Mouse (Mus musculus): ENCODE data around the gene Hand1. TPM values are rescaled to one million over a fixed set of nuclear protein-coding genes. Genes with fewer than 3 reads are reported as not detected.
"Not testable (repeated sequence)": the region's sequence is repeated elsewhere in the genome, so short reads cannot be mapped to it uniquely, and the experiment has no call there.

Hand1 gene
- total and polyA plus RNA-seq, 3 experiments: not detected

GRCm38 (mm10) chr11:57823159-57823558, 9.5 kb downstream of the Hand1 start:
- peak; percentile 31 for TF ChIP-seq CTCF (IDR thresholded peaks at IDR 0.05)
- WGBS: 89% methylated on average over 2 of the region's 2 CpGs
- H3K9ac ChIP-seq (ENCODE audit: low read depth, low read length); H3K4me3 ChIP-seq; DNase-seq; H3K36me3 ChIP-seq (ENCODE audit: control insufficient read depth, insufficient read depth, low read length); H3K27me3 ChIP-seq (ENCODE audit: control insufficient read depth, insufficient read depth, low read length); H3K27ac ChIP-seq; intact Hi-C loops (cut with DNase I); H3K79me2 ChIP-seq (replicated peaks; ENCODE audit: control insufficient read depth, insufficient read depth, low read length); H3K4me1 ChIP-seq (ENCODE audit: control insufficient read depth, insufficient read depth, low read length): not testable (repeated sequence)

- Histone ChIP-seq H3K4me1 (ENCODE audit: control insufficient read depth, insufficient read depth, low read length) (no peaks in the 10 kb centered on the region), H3K79me2 (replicated peaks; ENCODE audit: control insufficient read depth, insufficient read depth, low read length) (no peaks in the 10 kb centered on the region), H3K9ac (ENCODE audit: low read depth, low read length) (no peak overlapping the region), H3K36me3 (ENCODE audit: control insufficient read depth, insufficient read depth, low read length) (no peaks in the 10 kb centered on the region), H3K4me3 (no peak overlapping the region), H3K27ac (no peak overlapping the region), H3K27me3 (ENCODE audit: control insufficient read depth, insufficient read depth, low read length) (no peaks in the 10 kb centered on the region)
- 21% methylated on average over 9 of the region's 9 CpGs for WGBS
- TF ChIP-seq POLR2A (IDR thresholded peaks at IDR 0.05; ENCODE audit: insufficient read depth, low read depth, low read length) (no peak), CTCF (IDR thresholded peaks at IDR 0.05) (peak; percentile 91)
- peak; percentile 70 to 84 for DNase-seq
- intact Hi-C loops (cut with DNase I): loop anchor here (1.0 kb wide), 1 partner anchor 114 kb away; no protein-coding TSS in a partner anchor
Measured at GRCm38 (mm10) chr11:57819999-57820581, 12.5 kb downstream of the Hand1 start.

DNA sequence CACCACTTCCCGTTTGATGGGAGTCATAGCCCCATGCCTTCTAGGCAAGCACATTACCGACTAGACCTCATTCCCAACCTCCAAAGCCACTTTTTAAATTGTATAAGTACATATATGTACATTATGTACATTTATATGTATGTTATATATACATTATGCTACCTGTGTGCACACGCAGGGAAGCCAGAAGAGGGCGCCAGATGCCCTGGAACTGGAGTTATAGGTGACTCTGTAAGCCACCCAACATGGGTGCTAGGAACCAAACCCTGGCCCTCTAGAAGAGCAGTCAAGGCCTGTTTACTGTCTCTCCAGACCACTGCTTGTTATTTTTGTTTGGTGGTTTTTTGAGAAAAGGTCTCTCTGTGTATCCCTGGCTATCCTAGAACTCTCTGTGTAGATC, 14.4 kb downstream of the Hand1 start:
- Histone ChIP-seq H3K36me3 (ENCODE audit: control insufficient read depth, insufficient read depth, low read length) (no peaks in the 10 kb centered on the region), H3K4me1 (ENCODE audit: control insufficient read depth, insufficient read depth, low read length) (no peaks in the 10 kb centered on the region), H3K27ac (no peak overlapping the region), H3K9ac (ENCODE audit: low read depth, low read length) (no peak overlapping the region), H3K27me3 (ENCODE audit: control insufficient read depth, insufficient read depth, low read length) (no peaks in the 10 kb centered on the region), H3K79me2 (replicated peaks; ENCODE audit: control insufficient read depth, insufficient read depth, low read length) (no peaks in the 10 kb centered on the region), H3K4me3 (no peak overlapping the region)
- intact Hi-C loops (cut with DNase I): no loop called here
- WGBS: 90% methylated on average over 4 of the region's 4 CpGs
- no peak for DNase-seq
- TF ChIP-seq POLR2A (IDR thresholded peaks at IDR 0.05; ENCODE audit: insufficient read depth, low read depth, low read length) (no peak), CTCF (IDR thresholded peaks at IDR 0.05) (peak; percentile 30)

DNA sequence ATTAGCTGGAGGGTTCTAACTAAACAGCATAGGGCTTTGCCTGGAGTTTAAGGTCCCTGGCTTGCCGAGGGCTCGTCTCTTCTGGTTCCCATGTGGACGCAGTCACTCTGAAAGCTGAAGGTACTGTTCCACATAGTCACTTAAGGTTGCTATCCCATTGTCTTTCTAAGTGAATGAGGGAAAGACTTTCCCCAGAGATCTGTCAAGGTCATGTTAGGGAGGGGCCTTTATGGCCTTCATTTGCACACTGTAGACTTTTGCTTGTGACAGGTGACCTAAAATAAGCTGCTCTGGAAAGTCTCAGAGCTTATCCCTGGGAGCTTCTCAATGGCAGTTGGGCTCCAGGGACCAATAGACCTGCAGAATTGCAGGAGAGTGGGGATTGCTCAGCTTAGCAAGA, 19.0 kb downstream of the Hand1 start:
- Histone ChIP-seq H3K9ac (ENCODE audit: low read depth, low read length) (no peak overlapping the region), H3K79me2 (replicated peaks; ENCODE audit: control insufficient read depth, insufficient read depth, low read length) (no peaks in the 10 kb centered on the region), H3K4me1 (ENCODE audit: control insufficient read depth, insufficient read depth, low read length) (no peaks in the 10 kb centered on the region), H3K27me3 (ENCODE audit: control insufficient read depth, insufficient read depth, low read length) (no peaks in the 10 kb centered on the region), H3K4me3 (no peak overlapping the region), H3K36me3 (ENCODE audit: control insufficient read depth, insufficient read depth, low read length) (no peaks in the 10 kb centered on the region), H3K27ac (no peak overlapping the region)
- TF ChIP-seq EP300 (IDR thresholded peaks at IDR 0.05; ENCODE audit: insufficient read depth, low read depth, low read length) (no peak), CTCF (IDR thresholded peaks at IDR 0.05) (no peak), POLR2A (IDR thresholded peaks at IDR 0.05; ENCODE audit: insufficient read depth, low read depth, low read length) (no peak)
- no peak for DNase-seq
- WGBS: 92% methylated on average over 3 of the region's 3 CpGs
- intact Hi-C loops (cut with DNase I): no loop called here

DNA sequence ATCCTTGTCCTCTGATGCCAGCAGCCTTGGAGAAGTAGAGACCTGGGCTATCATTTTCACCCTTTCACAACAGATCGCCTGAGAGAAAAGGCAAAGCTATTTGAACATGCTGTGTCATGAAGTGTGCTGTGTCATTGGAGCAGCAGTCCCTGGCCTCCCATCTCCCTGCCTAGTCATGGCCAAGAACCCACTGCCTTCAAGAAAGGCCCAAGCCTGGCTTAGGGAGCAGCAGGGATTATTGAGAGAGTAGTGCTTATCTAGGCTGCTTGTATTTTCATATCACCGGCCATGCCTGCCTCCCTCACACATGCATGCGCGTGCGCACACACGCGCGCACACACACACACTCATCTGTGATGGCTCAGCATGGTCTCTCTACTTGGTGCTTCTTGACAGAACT, 20.4 kb downstream of the Hand1 start:
- no peak overlapping the region for H3K27ac ChIP-seq
- 96% methylated on average over 8 of the region's 8 CpGs for whole genome bisulfite sequencing
- no peaks in the 10 kb centered on the region for H3K27me3 ChIP-seq (ENCODE audit: control insufficient read depth, insufficient read depth, low read length)
- no peaks in the 10 kb centered on the region for H3K79me2 ChIP-seq (replicated peaks; ENCODE audit: control insufficient read depth, insufficient read depth, low read length)
- H3K36me3 ChIP-seq (ENCODE audit: control insufficient read depth, insufficient read depth, low read length): no peaks in the 10 kb centered on the region
- no peak overlapping the region for H3K9ac ChIP-seq (ENCODE audit: low read depth, low read length)
- H3K4me1 ChIP-seq (ENCODE audit: control insufficient read depth, insufficient read depth, low read length): no peaks in the 10 kb centered on the region
- H3K4me3 ChIP-seq: no peak overlapping the region
- intact Hi-C loops (cut with DNase I): no loop called here
- TF ChIP-seq CTCF (IDR thresholded peaks at IDR 0.05) (no peak), POLR2A (IDR thresholded peaks at IDR 0.05; ENCODE audit: insufficient read depth, low read depth, low read length) (no peak), EP300 (IDR thresholded peaks at IDR 0.05; ENCODE audit: insufficient read depth, low read depth, low read length) (no peak)
- DNase-seq: no peak

DNA sequence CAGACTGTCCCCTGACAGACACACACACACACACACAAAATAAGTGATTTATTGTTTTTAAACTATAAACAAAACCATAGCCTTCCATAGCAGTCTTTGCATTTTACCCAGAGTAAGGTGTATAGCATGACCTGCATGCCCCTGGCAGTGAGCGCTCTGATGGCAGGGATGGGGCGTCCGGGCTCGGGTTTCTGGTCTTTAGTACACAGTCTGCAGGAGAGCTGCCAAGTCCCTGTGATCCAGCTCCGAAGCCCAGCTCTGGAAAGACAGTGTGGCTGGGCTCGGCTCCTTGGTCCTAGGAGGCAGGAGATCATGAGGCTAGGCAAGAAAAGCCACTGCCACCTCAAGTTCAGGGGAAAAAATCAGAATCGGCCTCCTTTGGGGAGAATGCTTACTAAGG, 21.6 kb downstream of the Hand1 start:
- Histone ChIP-seq H3K27ac (no peak overlapping the region), H3K4me1 (ENCODE audit: control insufficient read depth, insufficient read depth, low read length) (no peaks in the 10 kb centered on the region)
- DNase-seq: no peak

More for the DNA sequence above, 21.6 kb downstream of the Hand1 start:
- H3K9ac ChIP-seq (ENCODE audit: low read depth, low read length): no peak overlapping the region
- no peak overlapping the region for H3K4me3 ChIP-seq
- no peaks in the 10 kb centered on the region for H3K27me3 ChIP-seq (ENCODE audit: control insufficient read depth, insufficient read depth, low read length)
- TF ChIP-seq POLR2A (IDR thresholded peaks at IDR 0.05; ENCODE audit: insufficient read depth, low read depth, low read length) (no peak), CTCF (IDR thresholded peaks at IDR 0.05) (no peak), EP300 (IDR thresholded peaks at IDR 0.05; ENCODE audit: insufficient read depth, low read depth, low read length) (no peak)
- H3K79me2 ChIP-seq (replicated peaks; ENCODE audit: control insufficient read depth, insufficient read depth, low read length): no peaks in the 10 kb centered on the region
- WGBS: 77% methylated on average over 7 of the region's 7 CpGs
- intact Hi-C loops (cut with DNase I): no loop called here
- H3K36me3 ChIP-seq (ENCODE audit: control insufficient read depth, insufficient read depth, low read length): no peaks in the 10 kb centered on the region
